Mouse (Mus musculus) myocyte (in vitro differentiated cells): ENCODE results near the gene Dusp15. TPM values are rescaled to one million over a fixed set of nuclear protein-coding genes. Genes with fewer than 3 reads are reported as not detected.

Experiments
- H3K27me3 ChIP-seq: one replicate; pipeline ENCODE4 v1.6.1; 2011; ENCODE audit not compliant: control insufficient read depth, insufficient read depth, insufficient read length
- H3K36me3 ChIP-seq: one replicate; pipeline ENCODE4 v1.6.1; 2011; ENCODE audit not compliant: control insufficient read depth, insufficient read depth
- H3K4me2 ChIP-seq: one replicate; pipeline ENCODE4 v1.6.1; 2011; ENCODE audit warnings: low read depth, control low read depth
- H3K4me3 ChIP-seq: one replicate; pipeline ENCODE4 v1.5.1; 2011; ENCODE audit warnings: mild to moderate bottlenecking, control low read depth, moderate library complexity
- H3K79me2 ChIP-seq: one replicate; pipeline ENCODE4 v1.6.1; 2011; ENCODE audit not compliant: control insufficient read depth, insufficient read depth
- H3ac ChIP-seq: one replicate; pipeline ENCODE4 v1.6.1; 2011; ENCODE audit not compliant: control insufficient read depth, insufficient read length
- CEBPB ChIP-seq: IDR thresholded peaks from 2 replicates; pipeline ENCODE4 v1.6.1; 2011; ENCODE audit warnings: mild to moderate bottlenecking, moderate library complexity; ENCODE audit not compliant: poor library complexity, insufficient read depth, severe bottlenecking
- E2F4 ChIP-seq: IDR thresholded peaks from one replicate; pipeline ENCODE4 v1.6.1; 2011; ENCODE audit warnings: mild to moderate bottlenecking, control low read depth, moderate library complexity; ENCODE audit not compliant: insufficient read depth
- MAX ChIP-seq: IDR thresholded peaks from one replicate; pipeline ENCODE4 v1.6.1; 2011; ENCODE audit warnings: low read depth, mild to moderate bottlenecking, control low read depth
- MYOD1 ChIP-seq, 3 experiments: IDR thresholded peaks; one replicate each; pipeline ENCODE4 v1.6.1; 2011; ENCODE audit warnings: control low read depth in 2 of 3, low read depth in 2 of 3, mild to moderate bottlenecking in 2 of 3, moderate library complexity in 1 of 3; ENCODE audit not compliant: insufficient read length in 2 of 3, control insufficient read depth in 1 of 3
- MYOG ChIP-seq, 3 experiments: IDR thresholded peaks; one replicate each; pipeline ENCODE4 v1.6.1; 2011; ENCODE audit warnings: control low read depth in 2 of 3, low read depth in 2 of 3, mild to moderate bottlenecking in 2 of 3; ENCODE audit not compliant: insufficient read length in 2 of 3, control insufficient read depth in 1 of 3, insufficient read depth in 1 of 3
- POLR2A ChIP-seq: IDR thresholded peaks from one replicate; pipeline ENCODE4 v1.6.1; 2011; ENCODE audit warnings: low read depth, mild to moderate bottlenecking, control low read depth, moderate library complexity; ENCODE audit not compliant: insufficient read length
- POLR2AphosphoS2 ChIP-seq: IDR thresholded peaks from one replicate; pipeline ENCODE4 v1.6.1; 2011; ENCODE audit warnings: low read depth, control low read depth; ENCODE audit not compliant: insufficient read length
- REST ChIP-seq: IDR thresholded peaks from one replicate; pipeline ENCODE4 v1.6.1; 2011; ENCODE audit warnings: mild to moderate bottlenecking, control low read depth, moderate library complexity; ENCODE audit not compliant: insufficient read depth, insufficient read length
- SRF ChIP-seq: IDR thresholded peaks from one replicate; pipeline ENCODE4 v1.6.1; 2011; ENCODE audit warnings: low read depth; ENCODE audit not compliant: control insufficient read depth, insufficient read length
- TCF12 ChIP-seq: IDR thresholded peaks from one replicate; pipeline ENCODE4 v1.6.1; 2011; ENCODE audit warnings: mild to moderate bottlenecking, control low read depth; ENCODE audit not compliant: poor library complexity, insufficient read depth, severe bottlenecking
- TCF3 ChIP-seq: IDR thresholded peaks from one replicate; pipeline ENCODE4 v1.6.1; 2011; ENCODE audit warnings: low read depth, control low read depth; ENCODE audit not compliant: insufficient read length
- USF1 ChIP-seq: IDR thresholded peaks from one replicate; pipeline ENCODE4 v1.6.1; 2011; ENCODE audit warnings: low read depth, mild to moderate bottlenecking, control low read depth, moderate library complexity
- polyA plus RNA-seq: library from polyadenylated mRNA; unstranded; fragments of >200 nt; fragmentation: generic; extraction: Trizol; gene quantifications from one replicate; pipeline ENCODE4 v1.2.1, GENCODE M21; 2012; ENCODE audit warnings: missing spikeins

Dusp15 gene
- polyA plus RNA-seq, 1 experiment: 0.02 TPM

DNA sequence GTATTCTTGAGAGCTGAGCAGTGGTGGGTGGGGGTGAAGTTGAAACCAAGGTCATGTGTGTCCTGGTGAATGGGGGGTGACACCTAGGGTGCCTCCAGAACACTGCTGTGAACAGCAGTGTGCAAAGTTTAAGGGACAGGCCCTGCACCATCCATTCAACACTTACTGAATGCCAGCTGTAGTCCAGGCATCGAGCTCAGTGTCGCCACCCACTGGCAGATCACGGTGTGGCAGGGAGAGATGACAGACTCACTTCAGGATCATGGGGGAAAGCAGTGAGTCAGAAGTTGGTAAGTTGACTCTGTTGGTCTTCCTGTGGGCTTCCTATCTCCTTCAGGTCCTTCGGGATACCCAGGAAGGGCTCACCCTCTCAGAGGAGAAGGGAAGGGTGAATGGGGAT is 11.7 kb downstream of the Dusp15 start:
- Histone ChIP-seq H3K79me2 (no peaks in the 10 kb centered on the region), H3ac (no peak overlapping the region), H3K27me3 (peaks cover 30% of the 10 kb centered on the region), H3K36me3 (no peaks in the 10 kb centered on the region), H3K4me2 (no peak overlapping the region), H3K4me3 (no peak overlapping the region)
- TF ChIP-seq SRF (no peak), CEBPB (no peak), MAX (no peak), MYOD1 (IDR thresholded peaks at IDR 0.05; ENCODE audit: control insufficient read depth in 1 of 3, insufficient read length in 2 of 3, low read depth in 2 of 3) (no peak), POLR2A (no peak), TCF12 (no peak), REST (no peak)

DNA sequence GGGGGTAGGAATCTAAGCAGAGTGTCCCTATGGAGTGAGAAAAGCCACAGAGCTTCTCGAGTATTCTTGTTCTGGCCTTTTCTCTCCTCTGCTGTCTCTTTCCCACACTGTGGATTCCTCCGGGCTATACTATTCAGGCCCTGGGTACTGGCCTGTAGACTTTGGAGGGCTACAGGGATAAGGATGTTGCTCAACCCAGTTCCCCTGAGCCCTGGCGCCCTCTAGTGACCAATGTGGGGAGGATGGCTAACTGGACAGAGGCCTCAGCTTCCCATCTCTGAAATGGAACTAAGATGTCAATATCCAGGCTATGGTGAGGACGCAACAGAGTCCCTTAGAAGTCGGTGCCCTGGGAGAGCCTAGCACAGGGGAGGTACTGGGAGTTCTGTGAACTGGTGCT is 17.9 kb downstream of the Dusp15 start:
- Histone ChIP-seq H3ac (peak overlapping the region; percentile 9), H3K27me3 (no peaks in the 10 kb centered on the region)

DNA sequence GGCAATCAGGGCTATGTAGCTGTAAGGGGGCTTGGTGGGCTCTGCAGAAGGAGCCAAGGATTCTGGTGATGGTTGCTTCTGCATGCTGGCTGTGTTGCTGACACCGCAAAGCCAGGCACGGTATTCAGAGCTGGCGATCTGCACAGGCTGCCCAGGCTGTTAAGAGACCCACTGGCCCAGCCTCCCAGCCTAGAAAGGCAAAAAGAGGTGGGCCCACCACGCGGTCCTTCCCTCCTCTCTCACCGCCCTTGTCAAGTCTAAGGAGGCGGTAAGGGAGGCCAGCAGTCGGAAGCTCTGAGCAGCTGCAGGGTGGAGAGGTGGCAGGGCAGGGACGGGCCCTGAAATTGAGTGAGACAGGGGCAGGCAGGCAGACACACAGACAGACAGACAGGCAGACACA is 18.4 kb downstream of the Dusp15 start, which contains the start of gene Foxs1:
Foxs1 (minus strand) TSS at position 161 of the 400 bp plus-strand sequence.
- Histone ChIP-seq H3K4me3 (peak within 1 kb of the TSS; percentile 84), H3K36me3 (no peaks in the 10 kb centered on the region), H3ac (peak within 1 kb of the TSS; percentile 9), H3K79me2 (peaks cover 39% of the 10 kb centered on the region), H3K4me2 (peak within 1 kb of the TSS; percentile 89), H3K27me3 (no peaks in the 10 kb centered on the region)
- TF ChIP-seq POLR2AphosphoS2 (peak; percentile 95), MYOG (IDR thresholded peaks at IDR 0.05; ENCODE audit: control insufficient read depth in 1 of 3, insufficient read depth in 1 of 3, insufficient read length in 2 of 3, low read depth in 2 of 3) (peak in 2 of 3 experiments; percentile 2 to 67), CEBPB (no peak), SRF (peak; percentile 86), TCF12 (no peak), TCF3 (no peak), POLR2A (peak; percentile 89), E2F4 (no peak), USF1 (no peak), MYOD1 (IDR thresholded peaks at IDR 0.05; ENCODE audit: control insufficient read depth in 1 of 3, insufficient read length in 2 of 3, low read depth in 2 of 3) (peak in 2 of 3 experiments; percentile 62 to 74), MAX (no peak)

More for the DNA sequence above, 17.9 kb downstream of the Dusp15 start:
- Histone ChIP-seq H3K79me2 (peaks cover 39% of the 10 kb centered on the region), H3K4me3 (peak overlapping the region; percentile 84), H3K36me3 (no peaks in the 10 kb centered on the region), H3K4me2 (peak overlapping the region; percentile 89)
- TF ChIP-seq CEBPB (peak; percentile 81), TCF3 (no peak)

DNA sequence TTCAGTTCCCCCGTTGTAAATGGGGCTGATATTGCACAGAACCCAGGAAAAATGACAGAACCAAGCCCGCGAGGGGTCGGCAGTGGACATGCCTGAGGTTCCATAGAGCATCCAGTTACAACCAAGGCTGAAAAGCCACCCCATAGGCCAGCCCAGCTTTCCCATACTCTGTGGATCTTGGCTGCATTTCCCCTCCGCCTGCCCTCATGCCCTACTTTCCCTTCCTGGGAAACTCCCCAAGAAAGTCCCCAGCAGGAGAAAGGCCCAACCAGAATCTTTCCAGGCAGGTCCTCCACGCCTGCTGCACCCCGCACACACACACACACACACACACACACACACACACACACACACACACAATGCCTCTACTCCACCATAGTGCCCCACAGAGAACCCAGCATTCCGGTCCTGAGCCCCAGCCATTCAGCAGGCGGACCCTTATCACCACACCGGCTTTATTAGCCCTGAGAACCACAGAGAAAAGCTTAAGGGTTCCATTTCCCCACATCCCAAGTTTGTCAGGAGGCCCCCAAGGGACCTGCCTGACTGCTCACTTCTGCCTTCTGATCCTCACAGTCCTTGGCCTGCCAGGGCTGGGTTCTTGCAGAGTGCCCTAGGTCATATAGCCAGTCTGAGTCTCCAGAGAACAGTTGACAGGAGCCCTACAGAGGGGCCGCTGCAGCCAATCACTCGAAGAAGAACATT is 19.9 kb downstream of the Dusp15 start:
- Histone ChIP-seq H3K4me2 (peak overlapping the region; percentile 89), H3K36me3 (no peaks in the 10 kb centered on the region), H3K27me3 (no peaks in the 10 kb centered on the region), H3ac (peak overlapping the region; percentile 9), H3K79me2 (peaks cover 39% of the 10 kb centered on the region), H3K4me3 (peak overlapping the region; percentile 84)
- no peak for TF ChIP-seq MYOD1 (IDR thresholded peaks at IDR 0.05; ENCODE audit: control insufficient read depth in 1 of 3, insufficient read length in 2 of 3, low read depth in 2 of 3)
- TF ChIP-seq REST: no peak

DNA sequence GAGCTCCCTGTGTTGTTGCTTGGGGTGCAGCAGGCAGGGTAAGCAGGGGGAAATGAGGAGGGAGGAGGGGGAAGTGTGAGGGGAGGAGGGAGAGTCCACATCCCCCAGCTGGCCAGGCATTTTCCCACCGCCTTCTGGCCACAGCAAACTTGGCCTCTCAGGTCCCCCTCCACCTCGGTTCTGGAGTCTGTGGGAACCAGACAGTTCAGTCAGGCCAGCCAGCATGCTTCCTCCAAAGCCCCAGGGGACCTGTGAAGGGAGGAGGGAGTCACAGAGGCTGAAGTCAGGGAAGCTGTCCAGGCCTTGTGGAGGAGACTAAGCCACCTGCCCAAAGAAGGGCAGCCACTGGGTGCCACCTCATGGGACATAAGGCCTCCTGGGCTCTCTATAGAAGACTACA is 21.2 kb downstream of the Dusp15 start:
- Histone ChIP-seq H3K27me3 (no peaks in the 10 kb centered on the region), H3K79me2 (peaks cover 39% of the 10 kb centered on the region), H3K36me3 (no peaks in the 10 kb centered on the region), H3K4me3 (peak overlapping the region; percentile 84), H3ac (no peak overlapping the region), H3K4me2 (peak overlapping the region; percentile 89)
- no peak for TF ChIP-seq CEBPB
- peak; percentile 26 for TF ChIP-seq POLR2AphosphoS2

DNA sequence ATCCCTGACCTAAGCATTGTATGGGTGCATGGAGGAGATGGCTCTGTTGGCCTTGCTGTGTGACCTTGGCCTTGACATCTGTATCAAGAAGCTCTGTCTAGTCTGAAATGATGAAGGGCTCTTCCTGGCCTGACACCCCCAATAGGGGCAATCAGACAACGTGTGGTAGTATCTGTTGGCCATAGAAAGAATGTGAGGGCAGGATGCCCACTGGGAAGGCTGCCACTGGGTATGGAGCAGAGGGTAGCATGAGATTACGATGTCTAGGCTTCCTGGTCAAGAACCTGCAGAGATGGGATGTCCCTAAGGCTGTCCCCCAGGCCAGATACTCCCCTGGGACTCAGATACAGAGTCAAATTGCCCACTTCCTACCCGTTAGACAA is 22.5 kb downstream of the Dusp15 start:
- H3K27me3 ChIP-seq: no peaks in the 10 kb centered on the region
- H3K79me2 ChIP-seq: peaks cover 45% of the 10 kb centered on the region
- no peak for TF ChIP-seq MYOG (IDR thresholded peaks at IDR 0.05; ENCODE audit: control insufficient read depth in 1 of 3, insufficient read depth in 1 of 3, insufficient read length in 2 of 3, low read depth in 2 of 3)
- no peak for TF ChIP-seq CEBPB
- no peak for TF ChIP-seq MAX
- TF ChIP-seq POLR2A: no peak
- no peak for TF ChIP-seq MYOD1 (IDR thresholded peaks at IDR 0.05; ENCODE audit: control insufficient read depth in 1 of 3, insufficient read length in 2 of 3, low read depth in 2 of 3)
- no peak for TF ChIP-seq SRF
- no peak for TF ChIP-seq USF1
- no peak for TF ChIP-seq POLR2AphosphoS2
- no peak for TF ChIP-seq E2F4
- TF ChIP-seq TCF3: no peak
- TF ChIP-seq TCF12: no peak
- no peak for TF ChIP-seq REST

More for the DNA sequence above, 22.5 kb downstream of the Dusp15 start:
- H3K4me3 ChIP-seq: peak overlapping the region; percentile 84
- H3K36me3 ChIP-seq: no peaks in the 10 kb centered on the region
- peak overlapping the region; percentile 89 for H3K4me2 ChIP-seq
- H3ac ChIP-seq: no peak overlapping the region
